Mouse (Mus musculus) C2C12 (cell line): ENCODE data around the gene Fbxl19. TPM values are rescaled to one million over a fixed set of nuclear protein-coding genes. Genes with fewer than 3 reads are reported as not detected.

ENCODE experiments used
- H3K27me3 ChIP-seq: one replicate; pipeline ENCODE4 v1.6.1; 2011; ENCODE audit not compliant: control insufficient read depth, insufficient read depth, insufficient read length
- H3K36me3 ChIP-seq: one replicate; pipeline ENCODE4 v1.6.1; 2011; ENCODE audit not compliant: control insufficient read depth, insufficient read depth
- H3K4me3 ChIP-seq: one replicate; pipeline ENCODE4 v1.5.1; 2011; ENCODE audit warnings: mild to moderate bottlenecking, control low read depth; ENCODE audit not compliant: poor library complexity, insufficient read depth, severe bottlenecking
- H3K79me2 ChIP-seq: one replicate; pipeline ENCODE4 v1.6.1; 2011; ENCODE audit not compliant: control insufficient read depth, insufficient read depth
- H3K79me3 ChIP-seq: one replicate; pipeline ENCODE4 v1.6.1; 2011; ENCODE audit warnings: low read depth, control low read depth
- H3ac ChIP-seq: one replicate; pipeline ENCODE3; 2011; ENCODE audit warnings: low read depth; ENCODE audit not compliant: control insufficient read depth, insufficient read length
- CEBPB ChIP-seq: IDR thresholded peaks from one replicate; pipeline ENCODE4 v1.6.1; 2011; ENCODE audit warnings: low read depth, mild to moderate bottlenecking, control low read depth, moderate library complexity
- CTCF ChIP-seq: IDR thresholded peaks from one replicate; pipeline ENCODE4 v1.5.1; 2011; ENCODE audit not compliant: control insufficient read depth, insufficient read depth, insufficient read length
- FOSL1 ChIP-seq: IDR thresholded peaks from one replicate; pipeline ENCODE4 v1.8.0; 2011; ENCODE audit warnings: mild to moderate bottlenecking, low read length; ENCODE audit not compliant: poor library complexity, insufficient read depth, severe bottlenecking
- MAX ChIP-seq: IDR thresholded peaks from one replicate; pipeline ENCODE4 v1.6.1; 2011; ENCODE audit warnings: mild to moderate bottlenecking, control low read depth
- MYOD1 ChIP-seq: IDR thresholded peaks from one replicate; pipeline ENCODE4 v1.6.1; 2011; ENCODE audit warnings: low read depth; ENCODE audit not compliant: control insufficient read depth, insufficient read length
- MYOG ChIP-seq: IDR thresholded peaks from one replicate; pipeline ENCODE4 v1.6.1; 2011; ENCODE audit not compliant: control insufficient read depth, insufficient read length; ENCODE audit errors: extremely low read depth
- USF1 ChIP-seq: IDR thresholded peaks from one replicate; pipeline ENCODE4 v1.6.1; 2011; ENCODE audit warnings: low read depth, mild to moderate bottlenecking, control low read depth, moderate library complexity
- polyA plus RNA-seq: library from polyadenylated mRNA; unstranded; fragments of >200 nt; fragmentation: generic; extraction: Trizol; gene quantifications from one replicate; pipeline ENCODE4 v1.2.1, GENCODE M21; 2012; ENCODE audit warnings: missing spikeins

The Fbxl19 gene
- polyA plus RNA-seq, 1 experiment = 26.9 TPM

- Histone ChIP-seq H3ac (no peak overlapping the region), H3K4me3 (no peak overlapping the region)
Measured at GRCm38 (mm10) chr7:127711456-127711855, 32.9 kb upstream of the Fbxl19 start.

GRCm38 (mm10) chr7:127712461-127713385 lies 31.6 kb upstream of the Fbxl19 start, which contains the start of gene Ctf1:
Ctf1 (plus strand) TSS chr7:127712736.
- H3K36me3 ChIP-seq = no peaks in the 10 kb centered on the region
- H3K79me2 ChIP-seq = peaks cover 2% of the 10 kb centered on the region
- peak within 1 kb of the TSS; percentile 18 for H3K4me3 ChIP-seq
- H3K79me3 ChIP-seq = no peaks in the 10 kb centered on the region
- no peaks in the 10 kb centered on the region for H3K27me3 ChIP-seq
- TF ChIP-seq CEBPB = peak; percentile 20
- TF ChIP-seq MAX = no peak
- H3ac ChIP-seq = peak within 1 kb of the TSS; percentile 56

More at GRCm38 (mm10) chr7:127711456-127711855, 32.9 kb upstream of the Fbxl19 start:
- Histone ChIP-seq H3K79me3 (no peaks in the 10 kb centered on the region), H3K79me2 (peaks cover 15% of the 10 kb centered on the region), H3K36me3 (peaks cover 4% of the 10 kb centered on the region), H3K27me3 (no peaks in the 10 kb centered on the region)
- TF ChIP-seq CTCF = no peak
- TF ChIP-seq MYOD1 = no peak
- no peak for TF ChIP-seq FOSL1
- TF ChIP-seq MAX = no peak
- TF ChIP-seq USF1 = no peak
- no peak for TF ChIP-seq CEBPB
- no peak for TF ChIP-seq MYOG

GRCm38 (mm10) chr7:127714816-127715215 lies 29.5 kb upstream of the Fbxl19 start:
- Histone ChIP-seq H3K27me3 (no peaks in the 10 kb centered on the region), H3ac (no peak overlapping the region), H3K4me3 (no peak overlapping the region), H3K79me3 (no peaks in the 10 kb centered on the region), H3K79me2 (no peaks in the 10 kb centered on the region), H3K36me3 (no peaks in the 10 kb centered on the region)
- TF ChIP-seq FOSL1 (no peak), MAX (no peak), USF1 (no peak), CTCF (no peak), MYOG (no peak), CEBPB (no peak), MYOD1 (no peak)

- H3K36me3 ChIP-seq = no peaks in the 10 kb centered on the region
- H3ac ChIP-seq = no peak overlapping the region
- H3K27me3 ChIP-seq = no peaks in the 10 kb centered on the region
- H3K79me3 ChIP-seq = no peaks in the 10 kb centered on the region
- TF ChIP-seq FOSL1 (no peak), CTCF (peak; percentile 5)
- H3K79me2 ChIP-seq = no peaks in the 10 kb centered on the region
- H3K4me3 ChIP-seq = no peak overlapping the region
Measured at GRCm38 (mm10) chr7:127716992-127717391, 27.4 kb upstream of the Fbxl19 start.

GRCm38 (mm10) chr7:127718339-127718738 lies 26.0 kb upstream of the Fbxl19 start:
- TF ChIP-seq MAX (no peak), CEBPB (no peak)
- no peak overlapping the region for H3K4me3 ChIP-seq
- no peaks in the 10 kb centered on the region for H3K79me2 ChIP-seq
- H3K79me3 ChIP-seq = no peaks in the 10 kb centered on the region
- H3K36me3 ChIP-seq = no peaks in the 10 kb centered on the region
- no peaks in the 10 kb centered on the region for H3K27me3 ChIP-seq
- H3ac ChIP-seq = no peak overlapping the region

GRCm38 (mm10) chr7:127719258-127719657 lies 25.1 kb upstream of the Fbxl19 start:
- Histone ChIP-seq H3K27me3 (no peaks in the 10 kb centered on the region), H3K79me3 (no peaks in the 10 kb centered on the region), H3K36me3 (no peaks in the 10 kb centered on the region), H3K4me3 (no peak overlapping the region), H3ac (no peak overlapping the region), H3K79me2 (no peaks in the 10 kb centered on the region)
- TF ChIP-seq MYOD1 (no peak), FOSL1 (no peak), CTCF (no peak)
